Comparison of ENCODE assay signal across 11 mouse cellular contexts in genomic region chr13:92041584-92042563, GRCm38 (mm10).
DNase-seq lines count a peak whose midpoint lies in the region; ATAC-seq and TF ChIP-seq lines count a peak whose summit lies in the region.
"Had no signal": no experiment of that assay in that cellular context is flagged by ENCODE, and none has a peak within 500 bp of the region (broad histone marks: within the 10 kb centered on the region; RNA-seq: fewer than 3 reads in every experiment).

No protein-coding gene starts in this region.

- no peaks in the 10 kb centered on the region for H3K9me3 ChIP-seq in hindbrain, embryonic 13.5 days
- H3K9me3 ChIP-seq in midbrain, embryonic 16.5 days (replicated peaks; ENCODE audit: control insufficient read depth, low read length, poor library complexity, severe bottlenecking) = no peaks in the 10 kb centered on the region

- intact Hi-C loops in heart, adult 2 months (cut with DNase I) = no loop called here

- no peak for TF ChIP-seq CTCF in heart, adult 2 months (IDR thresholded peaks at IDR 0.05)
- peak; percentile 16 for TF ChIP-seq CTCF in Patski (IDR thresholded peaks at IDR 0.05)

- 43% methylated on average over 8 of the region's 8 CpGs for WGBS in heart, adult 2 months
- 39% methylated on average over 8 of the region's 8 CpGs for WGBS in hindbrain, embryonic 13.5 days
- WGBS in midbrain, embryonic 16.5 days = 40% methylated on average over 8 of the region's 8 CpGs

- H3K79me2 ChIP-seq in heart, adult 2 months (replicated peaks; ENCODE audit: control insufficient read depth, insufficient read depth, low read length) = no peaks in the 10 kb centered on the region

- peaks cover 8% of the 10 kb centered on the region; the same call in 1 of the 2 replicates for H3K4me1 ChIP-seq in heart, adult 2 months (ENCODE audit: control insufficient read depth, insufficient read depth, low read length)
- H3K4me1 ChIP-seq in hindbrain, embryonic 13.5 days (replicated peaks) = peaks cover 14% of the 10 kb centered on the region
- no peaks in the 10 kb centered on the region; the same call in 1 of the 2 replicates for H3K4me1 ChIP-seq in midbrain, embryonic 16.5 days (ENCODE audit: control insufficient read depth, insufficient read depth, low read length)

- no peak overlapping the region for H3K9ac ChIP-seq in heart, adult 2 months (ENCODE audit: low read depth, low read length)
- no peak overlapping the region for H3K9ac ChIP-seq in hindbrain, embryonic 13.5 days
- no peak overlapping the region for H3K9ac ChIP-seq in midbrain, embryonic 16.5 days (ENCODE audit: low read depth, low read length)

- peak; percentile 90 for ATAC-seq in Patski
- peak; percentile 84 for ATAC-seq in hindbrain, embryonic 13.5 days (ENCODE audit: low FRiP score)
- ATAC-seq in midbrain, embryonic 16.5 days = peak; percentile 80

- in situ Hi-C loops in Patski (cut with MboI; ENCODE audit: low pct_unique_long_range_greater_than_20kb) = loop anchor here (25.0 kb wide), 1 partner anchor 105 kb away; no protein-coding TSS in a partner anchor

- TF ChIP-seq EP300 in heart, adult 2 months (IDR thresholded peaks at IDR 0.05; ENCODE audit: insufficient read depth, low read depth, low read length) = no peak

- POLR2A ChIA-PET in Patski (lab: Charles Lee) = no interaction called here

- H3K36me3 ChIP-seq in heart, adult 2 months (ENCODE audit: control insufficient read depth, insufficient read depth, low read length) = no peaks in the 10 kb centered on the region
- no peaks in the 10 kb centered on the region for H3K36me3 ChIP-seq in hindbrain, embryonic 13.5 days
- no peaks in the 10 kb centered on the region for H3K36me3 ChIP-seq in midbrain, embryonic 16.5 days (ENCODE audit: control insufficient read depth, insufficient read depth, low read length)

- H3K27me3 ChIP-seq in heart, adult 2 months (ENCODE audit: control insufficient read depth, insufficient read depth, low read length) = no peaks in the 10 kb centered on the region
- H3K27me3 ChIP-seq in Patski = no peaks in the 10 kb centered on the region
- no peaks in the 10 kb centered on the region for H3K27me3 ChIP-seq in hindbrain, embryonic 13.5 days
- no peaks in the 10 kb centered on the region for H3K27me3 ChIP-seq in midbrain, embryonic 16.5 days (ENCODE audit: control insufficient read depth, insufficient read depth, low read depth, low read length)

- TF ChIP-seq POLR2A in heart, adult 2 months (IDR thresholded peaks at IDR 0.05; ENCODE audit: insufficient read depth, low read depth, low read length) = no peak

- H3K4me3 ChIP-seq in heart, adult 2 months = no peak overlapping the region
- no peak overlapping the region for H3K4me3 ChIP-seq in hindbrain, embryonic 13.5 days
- no peak overlapping the region for H3K4me3 ChIP-seq in midbrain, embryonic 16.5 days (ENCODE audit: low read depth, low read length)

- H3K27ac ChIP-seq in heart, adult 2 months = no peak overlapping the region
- peak overlapping the region; percentile 46 for H3K27ac ChIP-seq in hindbrain, embryonic 13.5 days
- H3K27ac ChIP-seq in midbrain, embryonic 16.5 days (ENCODE audit: low read length) = no peak overlapping the region

- CTCF ChIA-PET in Patski (lab: Charles Lee) = no interaction called here

- peak; percentile 86 for DNase-seq in heart, adult 11 months
- DNase-seq in heart, adult 2 months = no peak
- DNase-seq in Patski (ENCODE audit: low read depth, low spot score) = peak; percentile 74
- no peak for DNase-seq in thymus, postnatal 14 days
- DNase-seq in lung, postnatal 10 days = no peak
- no peak for DNase-seq in ovary, adult 18-20 months (ENCODE audit: low spot score)
- DNase-seq: adrenal gland, adult 8-10 months; layer of hippocampus, postnatal 36 days; right cerebral cortex, postnatal 4 days had no signal

- H3K4me2 ChIP-seq in hindbrain, embryonic 13.5 days = no peak overlapping the region
- H3K4me2 ChIP-seq in midbrain, embryonic 16.5 days (ENCODE audit: low read length) = no peak overlapping the region

Comparison
In these comparisons a context has a peak if more than half of its experiments do, and no peak if none do; other contexts are left out.
1. DNase-seq: peak in heart, adult 11 months (single experiment) and Patski (single experiment); none in heart, adult 2 months (0 of 2), thymus, postnatal 14 days (single experiment), lung, postnatal 10 days (single experiment) and ovary, adult 18-20 months (single experiment).
2. Peak in every context shown above with its lines, with median percentiles within 50 percentile points of each other: ATAC-seq.